ENCODE assay signal across 15 mouse cellular contexts in genomic region chr4:98563082-98563481, GRCm38 (mm10).
DNase-seq lines count a peak whose midpoint lies in the region; ATAC-seq and TF ChIP-seq lines count a peak whose summit lies in the region.
"Had no signal": no experiment of that assay in that cellular context is flagged by ENCODE, and none has a peak within 500 bp of the region (broad histone marks: within the 10 kb centered on the region; RNA-seq: fewer than 3 reads in every experiment).

No protein-coding gene starts in this region.

- H3K4me1 ChIP-seq in heart, embryonic 10.5 days = peaks cover 21% of the 10 kb centered on the region
- H3K4me1 ChIP-seq in limb, embryonic 12.5 days (replicated peaks) = peaks cover 11% of the 10 kb centered on the region
- H3K4me1 ChIP-seq in limb, embryonic 10.5 days = peaks cover 8% of the 10 kb centered on the region
- H3K4me1 ChIP-seq in heart, postnatal 0 days (ENCODE audit: control insufficient read depth, insufficient read depth) = peaks cover 30% of the 10 kb centered on the region

- no peak for TF ChIP-seq POLR2A in myocyte (IDR thresholded peaks at IDR 0.05; ENCODE audit: insufficient read length, low read depth)

- H3K4me3 ChIP-seq in heart, embryonic 10.5 days = no peak overlapping the region
- H3K4me3 ChIP-seq in limb, embryonic 12.5 days (replicated peaks) = no peak overlapping the region
- no peak overlapping the region for H3K4me3 ChIP-seq in limb, embryonic 10.5 days
- no peak overlapping the region for H3K4me3 ChIP-seq in heart, postnatal 0 days (ENCODE audit: low read depth, low read length)
- H3K4me3 ChIP-seq in myocyte = no peak overlapping the region
- H3K4me3 ChIP-seq: forebrain, embryonic 13.5 days had no signal

- WGBS in heart, embryonic 10.5 days = 38% methylated on average over 5 of the region's 5 CpGs
- 82% methylated on average over 5 of the region's 5 CpGs for WGBS in limb, embryonic 12.5 days
- 84% methylated on average over 5 of the region's 5 CpGs for WGBS in limb, embryonic 10.5 days
- 25% methylated on average over 5 of the region's 5 CpGs for WGBS in heart, postnatal 0 days

- H3K36me3 ChIP-seq in heart, embryonic 10.5 days = no peaks in the 10 kb centered on the region
- H3K36me3 ChIP-seq in limb, embryonic 12.5 days = no peaks in the 10 kb centered on the region
- H3K36me3 ChIP-seq in limb, embryonic 10.5 days = no peaks in the 10 kb centered on the region
- no peaks in the 10 kb centered on the region for H3K36me3 ChIP-seq in heart, postnatal 0 days (replicated peaks; ENCODE audit: control insufficient read depth, insufficient read depth, low read length)
- H3K36me3 ChIP-seq in myocyte (ENCODE audit: control insufficient read depth, insufficient read depth) = no peaks in the 10 kb centered on the region

- no peaks in the 10 kb centered on the region for H3K27me3 ChIP-seq in heart, embryonic 10.5 days (ENCODE audit: insufficient read depth, poor library complexity, severe bottlenecking)
- no peaks in the 10 kb centered on the region for H3K27me3 ChIP-seq in limb, embryonic 12.5 days
- no peaks in the 10 kb centered on the region for H3K27me3 ChIP-seq in limb, embryonic 10.5 days (ENCODE audit: low read depth, poor library complexity, severe bottlenecking)
- no peaks in the 10 kb centered on the region for H3K27me3 ChIP-seq in heart, postnatal 0 days (ENCODE audit: control insufficient read depth, insufficient read depth, low read length)
- no peaks in the 10 kb centered on the region for H3K27me3 ChIP-seq in myocyte (ENCODE audit: control insufficient read depth, insufficient read depth, insufficient read length)
- H3K27me3 ChIP-seq: forebrain, embryonic 13.5 days had no signal

- no peak overlapping the region for H3ac ChIP-seq in myocyte (ENCODE audit: control insufficient read depth, insufficient read length)

- no peak overlapping the region for H3K9ac ChIP-seq in limb, embryonic 12.5 days (replicated peaks)
- no peak overlapping the region for H3K9ac ChIP-seq in heart, postnatal 0 days (replicated peaks; ENCODE audit: low read depth, low read length)
- H3K9ac ChIP-seq: forebrain, embryonic 13.5 days; liver, postnatal 0 days had no signal

- peak overlapping the region; percentile 70 for H3K27ac ChIP-seq in heart, embryonic 10.5 days
- H3K27ac ChIP-seq in limb, embryonic 12.5 days = peak overlapping the region; percentile 1; the same call in 1 of the 2 replicates
- no peak overlapping the region for H3K27ac ChIP-seq in limb, embryonic 10.5 days
- peak overlapping the region; percentile 75 for H3K27ac ChIP-seq in heart, postnatal 0 days (ENCODE audit: low read depth)

- no peak for TF ChIP-seq CTCF in heart, postnatal 0 days (IDR thresholded peaks at IDR 0.05; ENCODE audit: low read depth)

- H3K79me2 ChIP-seq in myocyte (ENCODE audit: control insufficient read depth, insufficient read depth) = no peaks in the 10 kb centered on the region

- TF ChIP-seq EP300 in heart, postnatal 0 days (IDR thresholded peaks at IDR 0.05; ENCODE audit: low read depth) = no peak

- H3K9me3 ChIP-seq in heart, embryonic 10.5 days = no peaks in the 10 kb centered on the region
- no peaks in the 10 kb centered on the region for H3K9me3 ChIP-seq in limb, embryonic 12.5 days
- no peaks in the 10 kb centered on the region for H3K9me3 ChIP-seq in limb, embryonic 10.5 days (replicated peaks)
- no peaks in the 10 kb centered on the region for H3K9me3 ChIP-seq in heart, postnatal 0 days (replicated peaks; ENCODE audit: control insufficient read depth, low read length)
- H3K9me3 ChIP-seq: forebrain, embryonic 13.5 days had no signal

- no peak overlapping the region for H3K4me2 ChIP-seq in limb, embryonic 12.5 days
- peak overlapping the region; percentile 24; the same call in 1 of the 2 replicates for H3K4me2 ChIP-seq in heart, postnatal 0 days (ENCODE audit: low read depth, low read length)
- H3K4me2 ChIP-seq in myocyte (ENCODE audit: low read depth) = peak overlapping the region; percentile 48
- H3K4me2 ChIP-seq: forebrain, embryonic 13.5 days had no signal

- DNase-seq in heart, embryonic 10.5 days (ENCODE audit: low spot score) = no peak
- DNase-seq in heart, adult 8-10 months (ENCODE audit: low spot score) = no peak
- DNase-seq in limb, embryonic 10.5 days (ENCODE audit: low spot score) = no peak
- DNase-seq in heart, postnatal 0 days (ENCODE audit: low spot score) = peak; percentile 9
- no peak for DNase-seq in embryo, embryonic 10 days (ENCODE audit: low spot score)
- DNase-seq: adrenal gland, adult 8-10 months; B cell, adult 2 months; cerebellum, adult 11 months; liver; spleen, adult 18-20 months had no signal

- no peak for ATAC-seq in limb, embryonic 12.5 days (ENCODE audit: insufficient number of reproducible peaks, insufficient read depth, low FRiP score, low TSS enrichment, low read depth)
- ATAC-seq in heart, postnatal 0 days (ENCODE audit: insufficient read depth, low read depth) = peak; percentile 30; the same call in 1 of the 2 replicates
- no peak for ATAC-seq in erythroblast, adult 5-6 weeks (replicated peaks; ENCODE audit: low FRiP score, poor library complexity, severe bottlenecking)
- ATAC-seq: liver, postnatal 0 days had no signal

TF ChIP-seq in myocyte, 11 proteins besides CTCF, POLR2A, EP300 and RAD21:
- TF ChIP-seq TCF12 (IDR thresholded peaks at IDR 0.05; ENCODE audit: insufficient read depth, poor library complexity, severe bottlenecking) (no peak), SRF (IDR thresholded peaks at IDR 0.05; ENCODE audit: control insufficient read depth, insufficient read length, low read depth) (no peak), MAX (IDR thresholded peaks at IDR 0.05; ENCODE audit: low read depth) (no peak), CEBPB (IDR thresholded peaks at IDR 0.05; ENCODE audit: insufficient read depth, poor library complexity, severe bottlenecking) (no peak)
